Mouse (Mus musculus) MEL (cell line): ENCODE results near the gene Fxyd7. TPM values are rescaled to one million over a fixed set of nuclear protein-coding genes. Genes with fewer than 3 reads are reported as not detected.

Source experiments
- DNase-seq: peaks from one replicate; pipeline ENCODE4 v3.0.0; 2011; ENCODE audit warnings: low read depth, low spot score
- H3K27ac ChIP-seq: 2 replicates; pipeline ENCODE4 v1.5.1; 2012; ENCODE audit warnings: low read depth, mild to moderate bottlenecking, control low read depth, low read length, moderate library complexity; ENCODE audit not compliant: control insufficient read depth
- H3K27me3 ChIP-seq, 2 experiments: fragments of 150-350 bp in 1 of 2; sonication (generic) in 1 of 2; 2 replicates each; pipeline ENCODE4 v1.6.1; 2012; ENCODE audit warnings: low read length in 2 of 2, mild to moderate bottlenecking in 2 of 2, improper control_type of control experiment in 1 of 2, moderate library complexity in 1 of 2; ENCODE audit not compliant: insufficient read depth in 2 of 2, control insufficient read depth in 1 of 2
- H3K36me3 ChIP-seq, 2 experiments: 2 replicates each; pipeline ENCODE4 v1.6.1; 2012 to 2014; ENCODE audit warnings: low read length in 2 of 2, improper control_type of control experiment in 1 of 2, inconsistent platforms in 1 of 2, mild to moderate bottlenecking in 1 of 2; ENCODE audit not compliant: insufficient read depth in 2 of 2, control insufficient read depth in 1 of 2
- H3K4me1 ChIP-seq, 2 experiments: fragments of 150-350 bp in 1 of 2; sonication (generic) in 1 of 2; 2 replicates each; pipeline ENCODE4 v1.6.1; 2012; ENCODE audit warnings: low read length in 2 of 2, improper control_type of control experiment in 1 of 2, mild to moderate bottlenecking in 1 of 2; ENCODE audit not compliant: insufficient read depth in 2 of 2, control insufficient read depth in 1 of 2
- H3K4me3 ChIP-seq, 2 experiments: fragments of 150-350 bp in 1 of 2; sonication (generic) in 1 of 2; 2 replicates each; pipeline ENCODE4 v1.5.1; 2012; ENCODE audit warnings: low read depth in 2 of 2, low read length in 2 of 2, mild to moderate bottlenecking in 2 of 2, moderate library complexity in 2 of 2, control low read depth in 1 of 2, improper control_type of control experiment in 1 of 2; ENCODE audit not compliant: control insufficient read depth in 1 of 2, insufficient read depth in 1 of 2
- H3K79me2 ChIP-seq: 2 replicates; pipeline ENCODE4 v1.6.1; 2012; ENCODE audit warnings: mild to moderate bottlenecking, low read length, moderate library complexity; ENCODE audit not compliant: control insufficient read depth, poor library complexity, insufficient read depth
- H3K9ac ChIP-seq: 2 replicates; pipeline ENCODE4 v1.6.1; 2012; ENCODE audit warnings: low read depth, mild to moderate bottlenecking, control low read depth, low read length, moderate library complexity; ENCODE audit not compliant: control insufficient read depth, poor library complexity, severe bottlenecking
- H3K9me3 ChIP-seq: fragments of 150-350 bp; sonication (generic); replicated peaks from 2 replicates; pipeline ENCODE4 v1.6.1; 2012; ENCODE audit warnings: mild to moderate bottlenecking, low read length, improper control_type of control experiment, moderate library complexity; ENCODE audit not compliant: insufficient read depth
- CHD1 ChIP-seq: IDR thresholded peaks from 2 replicates; pipeline ENCODE4 v1.6.1; 2012; ENCODE audit warnings: low read depth, mild to moderate bottlenecking, inconsistent platforms, low read length, improper control_type of control experiment
- MAX ChIP-seq: IDR thresholded peaks from 2 replicates; pipeline ENCODE4 v1.6.1; 2011; ENCODE audit warnings: low read length, improper control_type of control experiment
- MXI1 ChIP-seq: IDR thresholded peaks from 2 replicates; pipeline ENCODE4 v1.6.1; 2011; ENCODE audit warnings: mild to moderate bottlenecking, low read depth, low read length, improper control_type of control experiment
- MYC ChIP-seq: IDR thresholded peaks from 2 replicates; pipeline ENCODE4 v1.6.1; 2011; ENCODE audit warnings: low read depth, mild to moderate bottlenecking, low read length, improper control_type of control experiment, moderate library complexity
- NELFE ChIP-seq: IDR thresholded peaks from 2 replicates; pipeline ENCODE4 v1.6.1; 2011; ENCODE audit warnings: low read depth, low read length, improper control_type of control experiment
- NRF1 ChIP-seq: IDR thresholded peaks from 2 replicates; pipeline ENCODE4 v1.6.1; 2014; ENCODE audit warnings: low read depth, mild to moderate bottlenecking, inconsistent platforms, low read length, improper control_type of control experiment, moderate library complexity; ENCODE audit not compliant: poor library complexity, insufficient read depth, severe bottlenecking
- POLR2A ChIP-seq, 2 experiments: IDR thresholded peaks; 2 replicates each; pipeline ENCODE4 v1.6.1; 2011 to 2012; ENCODE audit warnings: low read length in 2 of 2, mild to moderate bottlenecking in 2 of 2, control low read depth in 1 of 2, improper control_type of control experiment in 1 of 2, low read depth in 1 of 2, moderate library complexity in 1 of 2; ENCODE audit not compliant: control insufficient read depth in 1 of 2, insufficient read depth in 1 of 2, poor library complexity in 1 of 2
- POLR2AphosphoS2 ChIP-seq: IDR thresholded peaks from 2 replicates; pipeline ENCODE4 v1.6.1; 2011; ENCODE audit warnings: low read length, improper control_type of control experiment
- RCOR1 ChIP-seq: IDR thresholded peaks from 2 replicates; pipeline ENCODE4 v1.6.1; 2012; ENCODE audit warnings: low read depth, mild to moderate bottlenecking, inconsistent platforms, low read length, improper control_type of control experiment
- SIN3A ChIP-seq: IDR thresholded peaks from 2 replicates; pipeline ENCODE4 v1.6.1; 2012; ENCODE audit warnings: low read length, improper control_type of control experiment, inconsistent platforms
- TAL1 ChIP-seq: IDR thresholded peaks from 2 replicates; pipeline ENCODE4 v1.6.1; 2012; ENCODE audit warnings: mild to moderate bottlenecking, inconsistent platforms, low read length, moderate library complexity, mixed read lengths
- TBP ChIP-seq: IDR thresholded peaks from 2 replicates; pipeline ENCODE4 v1.8.0; 2011; ENCODE audit warnings: low read depth, low read length, improper control_type of control experiment
- UBTF ChIP-seq: IDR thresholded peaks from 2 replicates; pipeline ENCODE4 v1.6.1; 2012; ENCODE audit warnings: low read depth, mild to moderate bottlenecking, inconsistent platforms, low read length, improper control_type of control experiment, moderate library complexity, borderline replicate concordance; ENCODE audit not compliant: insufficient read depth
- USF1 ChIP-seq: IDR thresholded peaks from 2 replicates; pipeline ENCODE4 v1.6.1; 2014; ENCODE audit warnings: low read depth, mild to moderate bottlenecking, inconsistent platforms, low read length, improper control_type of control experiment, moderate library complexity
- USF2 ChIP-seq, 2 experiments: IDR thresholded peaks; 2 replicates each; pipeline ENCODE4 v1.6.1; 2011 to 2012; ENCODE audit warnings: improper control_type of control experiment in 2 of 2, low read length in 2 of 2, borderline replicate concordance in 1 of 2, inconsistent platforms in 1 of 2, low read depth in 1 of 2, mild to moderate bottlenecking in 1 of 2; ENCODE audit not compliant: insufficient read depth in 1 of 2
- ZC3H11A ChIP-seq: IDR thresholded peaks from 2 replicates; pipeline ENCODE4 v1.6.1; 2012; ENCODE audit warnings: low read depth, mild to moderate bottlenecking, inconsistent platforms, low read length, improper control_type of control experiment
- ZKSCAN1 ChIP-seq: IDR thresholded peaks from 2 replicates; pipeline ENCODE4 v1.6.1; 2012; ENCODE audit warnings: low read depth, mild to moderate bottlenecking, inconsistent platforms, low read length, improper control_type of control experiment, moderate library complexity
- ZNF384 ChIP-seq: IDR thresholded peaks from 2 replicates; pipeline ENCODE4 v1.6.1; 2012; ENCODE audit warnings: low read depth, mild to moderate bottlenecking, inconsistent platforms, low read length, improper control_type of control experiment
- polyA plus RNA-seq, 2 experiments: library from polyadenylated mRNA; stranded (reverse) in 1 of 2; unstranded in 1 of 2; fragments of >175 nt in 1 of 2; fragments of >200 nt in 1 of 2; gene quantifications; 2 replicates each; pipeline versions ENCODE4 v1.2.1 to v1.2.4; 2012; ENCODE audit warnings: low replicate concordance in 2 of 2, low read depth in 1 of 2; ENCODE audit not compliant: insufficient read length in 2 of 2, insufficient read depth in 1 of 2, missing spikeins in 1 of 2
- total RNA-seq: library from RNA; depleted of rRNA; stranded (reverse); fragments of 300-350 nt; gene quantifications from 2 replicates; pipeline ENCODE4 v1.2.3, GENCODE M21; 2012

The Fxyd7 gene
- total and polyA plus RNA-seq, 3 experiments = 0.11 TPM; not detected in 2

DNA sequence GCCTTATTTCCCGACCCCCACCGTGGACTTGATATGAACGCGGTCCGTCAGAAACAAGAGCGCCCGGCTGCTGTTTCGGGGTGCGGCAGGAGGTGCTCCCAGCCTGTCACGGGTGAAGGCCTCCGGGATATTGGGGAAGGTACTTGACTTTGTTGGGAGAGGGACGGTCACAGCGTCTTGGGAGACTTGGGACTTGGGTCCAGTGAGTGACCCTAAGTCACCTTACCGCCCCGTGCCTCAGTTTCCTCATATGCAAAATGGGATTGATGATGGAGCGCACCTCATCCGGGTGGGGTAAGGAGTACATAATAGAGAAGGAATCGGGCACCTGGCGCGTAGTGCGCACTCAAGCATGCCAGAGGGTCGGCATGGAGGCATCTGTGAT, 976 bp upstream of the Fxyd7 start:
- H3K36me3 ChIP-seq = no peaks in the 10 kb centered on the region
- no peak overlapping the region for H3K4me3 ChIP-seq
- no peak for TF ChIP-seq TBP
- TF ChIP-seq USF1 = no peak
- TF ChIP-seq NELFE = no peak
- no peak for TF ChIP-seq RCOR1
- no peak for TF ChIP-seq ZC3H11A
- no peak for TF ChIP-seq NRF1
- TF ChIP-seq MXI1 = no peak
- no peak for TF ChIP-seq UBTF
- TF ChIP-seq USF2 (IDR thresholded peaks at IDR 0.05; ENCODE audit: borderline replicate concordance in 1 of 2, insufficient read depth in 1 of 2, low read depth in 1 of 2, low read length in 2 of 2) = no peak
- TF ChIP-seq MAX = no peak
- no peak for TF ChIP-seq SIN3A
- no peak for TF ChIP-seq ZKSCAN1
- TF ChIP-seq POLR2A (IDR thresholded peaks at IDR 0.05; ENCODE audit: control insufficient read depth in 1 of 2, insufficient read depth in 1 of 2, low read depth in 1 of 2, low read length in 2 of 2, poor library complexity in 1 of 2) = no peak
- no peak for TF ChIP-seq ZNF384
- no peak for TF ChIP-seq POLR2AphosphoS2
- TF ChIP-seq TAL1 = no peak
- no peaks in the 10 kb centered on the region for H3K79me2 ChIP-seq
- H3K27me3 ChIP-seq = no peaks in the 10 kb centered on the region; a peak in 1 of 4 replicates
- no peak overlapping the region for H3K27ac ChIP-seq
- no peaks in the 10 kb centered on the region for H3K9me3 ChIP-seq
- DNase-seq = no peak
- no peak overlapping the region for H3K9ac ChIP-seq
- H3K4me1 ChIP-seq = no peaks in the 10 kb centered on the region; a peak in 1 of 4 replicates

GRCm38 (mm10) chr7:31050921-31051320, 346 bp downstream of the Fxyd7 start:
- H3K9ac ChIP-seq = no peak overlapping the region
- DNase-seq = no peak
- TF ChIP-seq CHD1 = no peak
- TF ChIP-seq MYC = no peak
- no peaks in the 10 kb centered on the region for H3K36me3 ChIP-seq
- no peaks in the 10 kb centered on the region for H3K9me3 ChIP-seq
- no peak overlapping the region for H3K4me3 ChIP-seq
- no peaks in the 10 kb centered on the region; a peak in 1 of 4 replicates for H3K4me1 ChIP-seq
- no peak overlapping the region for H3K27ac ChIP-seq
- H3K27me3 ChIP-seq = no peaks in the 10 kb centered on the region; a peak in 1 of 4 replicates
- H3K79me2 ChIP-seq = no peaks in the 10 kb centered on the region
